Mouse (Mus musculus) limb, embryonic 10.5 days (tissue): ENCODE measurements around the gene Filip1l. TPM values are rescaled to one million over a fixed set of nuclear protein-coding genes. Genes with fewer than 3 reads are reported as not detected.

Experiments
- DNase-seq: peaks from one replicate; pipeline ENCODE4 v3.0.0-alpha.2; 2017; ENCODE audit warnings: low spot score
- H3K27ac ChIP-seq: fragments of 300-500 bp; sonication (generic); 2 replicates; pipeline ENCODE4 v1.5.1; 2016; ENCODE audit warnings: mild to moderate bottlenecking
- H3K27me3 ChIP-seq: fragments of 300-500 bp; sonication (generic); 2 replicates; pipeline ENCODE4 v1.6.1; 2016; ENCODE audit warnings: low read depth, mild to moderate bottlenecking; ENCODE audit not compliant: poor library complexity, severe bottlenecking
- H3K36me3 ChIP-seq: fragments of 300-500 bp; sonication (generic); 2 replicates; pipeline ENCODE4 v1.6.1; 2016; ENCODE audit warnings: mild to moderate bottlenecking, moderate library complexity
- H3K4me1 ChIP-seq: fragments of 300-500 bp; sonication (generic); 2 replicates; pipeline ENCODE4 v1.6.1; 2016
- H3K4me3 ChIP-seq: fragments of 300-500 bp; sonication (generic); 2 replicates; pipeline ENCODE4 v1.5.1; 2016; ENCODE audit warnings: mild to moderate bottlenecking, moderate library complexity
- H3K9me3 ChIP-seq: fragments of 300-500 bp; sonication (generic); replicated peaks from 2 replicates; pipeline ENCODE4 v1.6.1; 2016; ENCODE audit warnings: mild to moderate bottlenecking
- WGBS: fragments of 180-500 bp; shearing (Covaris S2); methylation state at CpG from one replicate; pipeline ENCODE4 v1.1.7; 2016; 5-methylcytosine and 5-hydroxymethylcytosine counted together
- polyA plus RNA-seq: library from polyadenylated mRNA; unstranded; fragments of >200 nt; fragmentation: Nextera tagmentation; extraction: Ambion mirVana; gene quantifications from 2 replicates; pipeline ENCODE4 v1.2.1, GENCODE M21; 2016

Filip1l gene
- polyA plus RNA-seq, 1 experiment from 2014 or later, result 14.4 TPM

DNA sequence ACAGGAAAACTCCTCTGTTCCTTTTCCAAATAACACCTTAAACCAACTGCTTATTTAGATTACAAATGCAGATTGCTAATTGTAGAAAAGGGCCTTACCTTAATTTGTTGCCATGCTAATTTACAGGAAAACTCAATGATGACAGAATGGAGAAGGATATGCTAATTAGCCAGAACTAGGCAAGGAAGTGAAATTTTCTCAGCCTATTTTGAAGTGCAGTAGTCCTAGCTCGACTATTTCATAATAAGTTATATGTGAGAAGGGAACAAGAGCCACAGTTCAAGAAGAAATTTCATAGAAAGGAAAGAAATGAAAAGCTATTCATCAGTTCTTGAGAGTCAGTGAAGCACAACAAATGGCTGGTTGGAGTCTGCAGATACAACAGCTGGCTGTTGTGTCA is 193.5 kb downstream of the Filip1l start:
- no peak for DNase-seq
- 80% methylated on average over 1 of the region's 1 CpGs for WGBS
- H3K4me3 ChIP-seq, result no peak overlapping the region
- no peaks in the 10 kb centered on the region for H3K36me3 ChIP-seq
- no peaks in the 10 kb centered on the region for H3K9me3 ChIP-seq
- H3K27ac ChIP-seq, result no peak overlapping the region
- peaks cover 22% of the 10 kb centered on the region for H3K4me1 ChIP-seq
- H3K27me3 ChIP-seq, result no peaks in the 10 kb centered on the region

- H3K4me1 ChIP-seq, result peaks cover 30% of the 10 kb centered on the region
- H3K4me3 ChIP-seq, result peak overlapping the region; percentile 80
- no peaks in the 10 kb centered on the region for H3K9me3 ChIP-seq
- peak overlapping the region; percentile 96 for H3K27ac ChIP-seq
- H3K27me3 ChIP-seq, result no peaks in the 10 kb centered on the region
- no peak for DNase-seq
- 62% methylated on average over 2 of the region's 2 CpGs for WGBS
- H3K36me3 ChIP-seq, result no peaks in the 10 kb centered on the region; the same call in 1 of the 2 replicates
These were observed 195.7 kb downstream of the Filip1l start for GRCm38 (mm10) chr16:57548608-57549007.

DNA sequence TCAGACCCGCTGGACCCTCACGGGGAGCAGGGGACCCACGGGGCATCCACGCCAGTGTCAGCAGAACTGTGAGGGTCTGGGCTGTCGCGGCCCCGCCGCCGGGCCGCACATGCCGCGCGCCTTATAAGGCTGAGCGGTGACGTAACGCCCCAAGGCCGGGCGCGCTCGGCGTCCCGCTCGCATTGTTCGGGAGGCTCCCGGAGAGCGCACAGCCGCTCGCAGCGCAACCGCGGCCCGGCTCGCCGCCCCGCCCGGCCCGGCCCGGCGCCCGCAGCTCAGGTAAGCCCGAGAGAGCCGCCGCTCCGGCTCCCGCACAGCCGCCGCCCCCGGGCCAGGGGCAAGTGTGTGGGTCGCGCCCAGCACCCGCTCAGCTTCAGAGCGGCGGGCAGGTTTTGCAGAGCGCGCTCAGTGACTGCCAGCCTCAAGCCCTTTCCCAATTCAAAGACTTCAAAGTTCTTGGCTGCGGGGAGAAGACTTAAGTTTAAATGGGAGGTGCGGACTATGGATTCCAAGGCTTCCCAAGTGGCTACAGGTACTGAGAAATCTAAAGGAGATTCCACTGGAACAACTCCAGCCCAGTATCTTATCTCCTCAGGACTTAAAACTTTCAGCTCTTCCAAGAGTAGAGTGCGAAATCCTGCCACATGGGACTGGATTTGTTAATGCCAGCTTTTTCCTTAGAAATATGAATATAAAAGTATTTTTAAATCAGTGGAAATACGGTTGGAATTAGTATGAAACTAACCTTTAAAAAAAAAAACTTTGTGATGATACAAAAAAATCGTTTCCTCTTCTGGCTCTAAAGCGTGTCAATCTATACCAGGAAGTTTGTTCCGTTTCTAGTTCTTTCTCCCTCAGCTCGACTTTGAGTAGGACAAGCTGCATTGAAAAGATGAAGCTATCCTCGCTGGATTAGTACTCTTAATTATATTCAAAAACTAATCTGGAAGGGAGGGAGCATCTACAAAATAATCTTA is 196.5 kb downstream of the Filip1l start:
- H3K27me3 ChIP-seq, result no peaks in the 10 kb centered on the region
- WGBS, result 3% methylated on average over 63 of the region's 64 CpGs
- peak overlapping the region; percentile 80 for H3K4me3 ChIP-seq
- H3K4me1 ChIP-seq, result peaks cover 30% of the 10 kb centered on the region
- H3K27ac ChIP-seq, result peak overlapping the region; percentile 96
- H3K36me3 ChIP-seq, result no peaks in the 10 kb centered on the region; the same call in 1 of the 2 replicates
- H3K9me3 ChIP-seq, result no peaks in the 10 kb centered on the region
- DNase-seq, result peak; percentile 84

DNA sequence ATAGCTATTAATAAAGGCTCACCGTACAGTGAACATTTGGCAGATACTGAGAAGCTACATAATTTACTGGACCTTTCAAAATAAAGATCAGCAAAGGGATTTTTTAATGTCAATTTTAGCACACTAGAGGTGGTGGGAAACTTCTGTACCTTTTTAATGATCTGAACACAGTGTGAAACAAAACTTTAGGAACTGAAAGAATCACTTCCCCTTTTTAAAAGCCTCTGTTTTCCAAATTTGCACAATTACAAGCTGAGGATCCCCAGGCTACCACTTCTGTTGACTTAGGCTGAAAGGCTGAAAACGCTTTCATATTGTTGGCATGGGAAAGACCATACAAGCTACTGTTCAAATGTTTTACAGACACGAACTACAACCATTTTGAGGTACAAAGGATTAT is 197.2 kb downstream of the Filip1l start:
- H3K4me1 ChIP-seq, result peaks cover 30% of the 10 kb centered on the region
- no peak for DNase-seq
- no peak overlapping the region for H3K27ac ChIP-seq
- 62% methylated on average over 3 of the region's 3 CpGs for WGBS
- H3K9me3 ChIP-seq, result no peaks in the 10 kb centered on the region
- H3K36me3 ChIP-seq, result no peaks in the 10 kb centered on the region; the same call in 1 of the 2 replicates
- H3K27me3 ChIP-seq, result no peaks in the 10 kb centered on the region
- H3K4me3 ChIP-seq, result peak overlapping the region; percentile 80

DNA sequence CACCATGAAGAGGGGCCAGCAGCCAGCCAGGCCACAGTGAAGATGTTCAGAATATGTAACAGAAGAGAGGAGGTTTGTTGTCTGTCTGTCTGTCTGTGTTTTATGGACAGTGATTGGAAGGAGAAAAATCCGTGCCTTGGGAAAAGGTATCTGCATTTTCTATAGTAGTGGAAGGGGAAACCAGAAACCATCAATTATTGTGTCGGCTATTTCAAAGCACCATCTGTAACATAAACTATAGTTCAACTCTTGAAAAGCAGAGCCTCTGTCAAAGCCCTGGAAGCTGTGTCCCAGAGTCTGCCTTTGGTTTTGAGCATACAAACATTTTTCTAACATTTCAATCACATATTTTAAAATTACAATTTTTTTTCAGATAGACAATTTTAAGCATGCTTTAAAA is 197.9 kb downstream of the Filip1l start:
- H3K36me3 ChIP-seq, result no peaks in the 10 kb centered on the region; the same call in 1 of the 2 replicates
- no peaks in the 10 kb centered on the region for H3K9me3 ChIP-seq
- H3K27me3 ChIP-seq, result no peaks in the 10 kb centered on the region
- 18% methylated on average over 2 of the region's 2 CpGs for WGBS
- H3K4me1 ChIP-seq, result peaks cover 27% of the 10 kb centered on the region
- no peak for DNase-seq
- H3K4me3 ChIP-seq, result peak overlapping the region; percentile 80; the same call in 1 of the 2 replicates
- no peak overlapping the region for H3K27ac ChIP-seq

- H3K9me3 ChIP-seq, result no peaks in the 10 kb centered on the region
- no peaks in the 10 kb centered on the region for H3K27me3 ChIP-seq
- peaks cover 3% of the 10 kb centered on the region; the same call in 1 of the 2 replicates for H3K36me3 ChIP-seq
- no peak for DNase-seq
- H3K4me3 ChIP-seq, result no peak overlapping the region
- peaks cover 27% of the 10 kb centered on the region for H3K4me1 ChIP-seq
- no peak overlapping the region for H3K27ac ChIP-seq
- 80% methylated on average over 2 of the region's 2 CpGs for WGBS
These were observed 198.7 kb downstream of the Filip1l start for GRCm38 (mm10) chr16:57551617-57552016.

GRCm38 (mm10) chr16:57552709-57553108 is 199.8 kb downstream of the Filip1l start:
- peaks cover 3% of the 10 kb centered on the region; the same call in 1 of the 2 replicates for H3K36me3 ChIP-seq
- peaks cover 27% of the 10 kb centered on the region for H3K4me1 ChIP-seq
- no peak for DNase-seq
- no peak overlapping the region for H3K4me3 ChIP-seq
- no peaks in the 10 kb centered on the region for H3K27me3 ChIP-seq
- no peaks in the 10 kb centered on the region for H3K9me3 ChIP-seq
- H3K27ac ChIP-seq, result no peak overlapping the region
- 94% methylated on average over 5 of the region's 5 CpGs for WGBS

DNA sequence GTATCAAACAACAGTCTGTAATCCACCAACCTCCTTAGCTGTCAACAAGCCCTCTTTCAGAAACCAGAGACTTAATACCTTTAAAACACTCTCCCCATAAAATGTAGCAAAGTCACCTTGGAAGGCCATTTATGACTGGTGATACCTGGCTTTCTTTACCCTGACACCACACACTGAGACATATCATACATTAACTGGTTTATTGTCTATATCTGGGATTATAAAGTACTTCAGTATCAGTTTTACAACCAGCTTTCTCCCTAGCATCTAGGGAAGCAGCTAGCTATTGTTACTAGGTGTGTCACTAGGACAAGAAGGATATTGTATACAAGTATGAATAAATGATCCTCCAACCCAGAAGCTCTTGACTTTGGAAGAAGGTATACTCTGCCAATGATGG is 200.3 kb downstream of the Filip1l start:
- Histone ChIP-seq H3K27ac (no peak overlapping the region), H3K27me3 (no peaks in the 10 kb centered on the region), H3K4me1 (peaks cover 27% of the 10 kb centered on the region), H3K36me3 (peaks cover 3% of the 10 kb centered on the region; the same call in 1 of the 2 replicates), H3K4me3 (no peak overlapping the region), H3K9me3 (no peaks in the 10 kb centered on the region)
- DNase-seq, result no peak

DNA sequence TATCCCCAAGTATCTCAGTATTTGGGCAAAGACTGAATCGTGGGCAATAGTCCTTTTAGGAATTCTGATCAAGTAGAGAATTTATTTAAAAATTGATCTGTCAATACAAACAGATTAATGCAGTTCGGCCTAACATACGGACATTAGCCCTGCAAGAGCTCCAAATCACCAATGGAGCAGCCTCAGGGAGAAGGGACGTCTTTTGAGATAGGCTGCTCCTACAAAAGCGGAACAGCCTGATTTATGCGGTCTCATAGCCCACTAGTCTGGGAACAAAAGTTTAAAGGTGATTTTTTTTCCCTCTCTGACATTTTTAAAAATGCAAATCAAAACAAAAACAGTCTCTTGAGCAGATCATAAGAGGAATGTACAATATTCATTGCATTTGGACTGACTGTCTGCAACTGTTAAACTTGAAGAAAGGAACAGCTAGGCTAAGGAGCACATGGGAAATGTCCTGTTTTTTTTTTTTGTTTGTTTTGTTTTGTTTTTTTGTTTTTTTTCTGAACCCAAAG is 202.1 kb downstream of the Filip1l start:
- DNase-seq, result no peak
- Histone ChIP-seq H3K27ac (no peak overlapping the region), H3K4me1 (peaks cover 20% of the 10 kb centered on the region), H3K27me3 (no peaks in the 10 kb centered on the region), H3K36me3 (peaks cover 3% of the 10 kb centered on the region; the same call in 1 of the 2 replicates), H3K9me3 (no peaks in the 10 kb centered on the region), H3K4me3 (no peak overlapping the region)
- 90% methylated on average over 6 of the region's 6 CpGs for WGBS

DNA sequence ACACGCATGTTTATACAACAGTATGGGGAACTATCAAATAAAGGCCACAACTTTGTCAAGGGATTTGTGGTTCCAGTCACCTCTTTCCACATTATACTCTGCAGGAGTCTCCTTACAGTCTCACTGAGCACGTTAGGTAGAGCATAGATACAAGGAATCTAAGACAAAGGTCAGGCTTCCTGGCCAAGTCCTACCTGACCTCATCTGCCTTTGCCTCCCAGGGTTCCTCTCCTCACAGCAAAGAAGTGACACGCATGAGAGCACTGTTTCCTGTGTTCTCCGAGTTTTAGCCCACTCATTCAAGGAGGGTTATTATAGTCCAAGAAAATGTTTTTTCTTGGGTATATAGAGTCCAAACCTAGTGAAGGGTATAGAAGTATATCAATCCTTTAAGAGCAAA is 202.8 kb downstream of the Filip1l start:
- peaks cover 15% of the 10 kb centered on the region for H3K4me1 ChIP-seq
- WGBS, result 86% methylated on average over 4 of the region's 4 CpGs
- H3K9me3 ChIP-seq, result no peaks in the 10 kb centered on the region
- H3K27ac ChIP-seq, result no peak overlapping the region
- peaks cover 3% of the 10 kb centered on the region; the same call in 1 of the 2 replicates for H3K36me3 ChIP-seq
- H3K27me3 ChIP-seq, result no peaks in the 10 kb centered on the region
- no peak for DNase-seq
- H3K4me3 ChIP-seq, result no peak overlapping the region

GRCm38 (mm10) chr16:57556244-57556643 is 203.4 kb downstream of the Filip1l start:
- DNase-seq, result no peak
- Histone ChIP-seq H3K4me3 (no peak overlapping the region), H3K36me3 (peaks cover 3% of the 10 kb centered on the region; the same call in 1 of the 2 replicates), H3K27ac (no peak overlapping the region), H3K9me3 (no peaks in the 10 kb centered on the region), H3K4me1 (peaks cover 9% of the 10 kb centered on the region), H3K27me3 (no peaks in the 10 kb centered on the region)
- 98% methylated on average over 2 of the region's 2 CpGs for WGBS

DNA sequence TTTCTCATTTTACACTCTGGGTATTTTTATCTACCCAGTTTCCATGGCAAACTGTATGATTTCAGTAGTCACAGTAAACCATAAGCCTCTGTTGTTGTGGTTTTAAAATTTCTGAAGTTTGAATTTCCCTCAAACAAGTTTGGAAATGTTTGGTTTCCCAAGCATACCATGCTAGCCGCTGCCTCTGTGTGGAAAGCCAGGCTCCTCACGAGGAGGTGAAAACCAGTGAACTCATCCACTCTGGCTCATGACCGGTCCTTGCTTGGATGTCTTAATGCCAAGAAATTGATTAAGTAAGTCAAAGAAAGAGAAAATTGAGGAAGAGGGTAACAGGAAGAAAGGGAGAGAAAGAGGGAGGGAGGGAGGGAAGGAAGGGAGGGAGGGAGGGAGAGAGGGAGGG is 205.4 kb downstream of the Filip1l start:
- WGBS, result 97% methylated on average over 3 of the region's 3 CpGs
- Histone ChIP-seq H3K27ac (no peak overlapping the region), H3K27me3 (no peaks in the 10 kb centered on the region), H3K9me3 (no peaks in the 10 kb centered on the region), H3K4me1 (no peaks in the 10 kb centered on the region), H3K4me3 (no peak overlapping the region), H3K36me3 (peaks cover 7% of the 10 kb centered on the region; the same call in 1 of the 2 replicates)
- DNase-seq, result no peak

DNA sequence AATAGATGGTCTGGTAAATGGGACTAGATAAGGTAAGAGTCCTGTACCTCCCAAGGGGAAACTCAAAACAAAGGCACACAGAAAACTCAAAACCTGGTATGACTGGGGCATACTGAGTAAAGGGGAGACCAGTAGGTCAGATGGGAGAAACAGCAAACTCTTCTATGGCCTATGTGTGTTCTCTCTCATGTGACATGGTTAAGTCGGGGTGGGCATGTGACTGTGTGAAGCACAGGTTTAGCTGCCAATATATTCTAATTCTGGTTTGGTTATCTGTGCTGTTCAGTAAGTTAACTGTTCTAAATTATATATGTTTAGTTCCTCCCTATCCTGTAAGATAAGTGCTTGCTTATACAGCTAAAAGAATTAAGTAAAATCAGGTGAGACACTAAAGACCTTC is 207.3 kb downstream of the Filip1l start:
- 97% methylated on average over 1 of the region's 1 CpGs for WGBS
- no peak for DNase-seq
- Histone ChIP-seq H3K4me1 (no peaks in the 10 kb centered on the region), H3K9me3 (no peaks in the 10 kb centered on the region), H3K36me3 (peaks cover 7% of the 10 kb centered on the region; the same call in 1 of the 2 replicates), H3K4me3 (no peak overlapping the region), H3K27ac (no peak overlapping the region), H3K27me3 (no peaks in the 10 kb centered on the region)
